Mouse (Mus musculus) liver, embryonic 16.5 days (tissue): Measurements from ENCODE around the gene Rbm4. TPM values are rescaled to one million over a fixed set of nuclear protein-coding genes. Genes with fewer than 3 reads are reported as not detected.

ENCODE experiments used
- ATAC-seq: fragments of 200-750 bp; cut with Nextera tagmentation; 2 replicates; pipeline ENCODE4 v1.8.0; 2017; ENCODE audit warnings: low read depth, mild to moderate bottlenecking, moderate number of reproducible peaks, moderate library complexity
- H3K27ac ChIP-seq: fragments of 300-500 bp; sonication (generic); 2 replicates; pipeline ENCODE4 v1.5.1; 2014; ENCODE audit warnings: mild to moderate bottlenecking, low read length
- H3K27me3 ChIP-seq: fragments of 300-500 bp; sonication (generic); 2 replicates; pipeline ENCODE4 v1.6.1; 2014; ENCODE audit warnings: low read depth, low read length, mixed read lengths; ENCODE audit not compliant: control insufficient read depth, insufficient read depth
- H3K36me3 ChIP-seq: fragments of 300-500 bp; sonication (generic); 2 replicates; pipeline ENCODE4 v1.6.1; 2014; ENCODE audit warnings: mild to moderate bottlenecking; ENCODE audit not compliant: control insufficient read depth, insufficient read depth
- H3K4me1 ChIP-seq: fragments of 300-500 bp; sonication (generic); 2 replicates; pipeline ENCODE4 v1.6.1; 2014; ENCODE audit warnings: low read depth, low read length, mixed read lengths; ENCODE audit not compliant: control insufficient read depth
- H3K4me2 ChIP-seq: fragments of 300-500 bp; sonication (generic); 2 replicates; pipeline ENCODE4 v1.6.1; 2014; ENCODE audit warnings: low read depth, low read length, mixed read lengths
- H3K4me3 ChIP-seq: fragments of 300-500 bp; sonication (generic); 2 replicates; pipeline ENCODE4 v1.5.1; 2014; ENCODE audit warnings: low read depth, mild to moderate bottlenecking, low read length
- H3K9ac ChIP-seq: fragments of 300-500 bp; sonication (generic); 2 replicates; pipeline ENCODE4 v1.6.1; 2014; ENCODE audit warnings: low read depth, low read length
- H3K9me3 ChIP-seq: fragments of 300-500 bp; sonication (generic); replicated peaks from 2 replicates; pipeline ENCODE4 v1.6.1; 2016; ENCODE audit warnings: low read length; ENCODE audit not compliant: control insufficient read depth
- WGBS: fragments of 180-500 bp; shearing (Covaris S2); extraction: QIAGEN DNeasy Blood & Tissue Kit; methylation state at CpG from one replicate; pipeline ENCODE4 v1.1.7; 2014; ENCODE audit not compliant: insufficient replicate concordance; 5-methylcytosine and 5-hydroxymethylcytosine counted together
- polyA plus RNA-seq: library from polyadenylated mRNA; unstranded; fragments of >200 nt; fragmentation: Nextera tagmentation; extraction: Ambion mirVana; gene quantifications from 2 replicates; pipeline ENCODE4 v1.2.1, GENCODE M21; 2015

Rbm4 gene
- polyA plus RNA-seq, 1 experiment from 2014 or later: 29.2 TPM

DNA sequence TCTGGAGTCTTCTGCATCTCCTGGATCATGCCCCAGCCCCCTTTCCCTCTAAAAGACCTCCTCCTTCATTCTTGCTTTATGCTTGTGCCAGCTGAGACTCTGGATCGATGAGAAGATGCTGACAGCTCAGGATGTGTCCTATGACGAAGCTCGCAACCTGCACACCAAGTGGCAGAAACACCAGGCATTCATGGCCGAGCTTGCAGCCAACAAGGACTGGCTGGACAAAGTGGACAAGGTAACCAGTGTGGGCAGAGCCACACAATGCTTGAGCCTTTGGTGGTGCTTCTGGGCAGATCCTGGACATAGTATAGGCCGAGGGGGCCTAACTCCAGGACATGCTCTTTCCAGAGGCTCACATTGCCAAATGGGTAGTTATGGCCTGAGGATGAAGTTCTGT is 53.9 kb downstream of the Rbm4 start:
- no peak overlapping the region for H3K9ac ChIP-seq
- no peak overlapping the region for H3K4me2 ChIP-seq
- no peaks in the 10 kb centered on the region for H3K4me1 ChIP-seq
- H3K27ac ChIP-seq: no peak overlapping the region
- no peaks in the 10 kb centered on the region for H3K36me3 ChIP-seq
- H3K27me3 ChIP-seq: no peaks in the 10 kb centered on the region
- no peaks in the 10 kb centered on the region for H3K9me3 ChIP-seq
- 61% methylated on average over 5 of the region's 5 CpGs for WGBS
- H3K4me3 ChIP-seq: no peak overlapping the region
- ATAC-seq: no peak

DNA sequence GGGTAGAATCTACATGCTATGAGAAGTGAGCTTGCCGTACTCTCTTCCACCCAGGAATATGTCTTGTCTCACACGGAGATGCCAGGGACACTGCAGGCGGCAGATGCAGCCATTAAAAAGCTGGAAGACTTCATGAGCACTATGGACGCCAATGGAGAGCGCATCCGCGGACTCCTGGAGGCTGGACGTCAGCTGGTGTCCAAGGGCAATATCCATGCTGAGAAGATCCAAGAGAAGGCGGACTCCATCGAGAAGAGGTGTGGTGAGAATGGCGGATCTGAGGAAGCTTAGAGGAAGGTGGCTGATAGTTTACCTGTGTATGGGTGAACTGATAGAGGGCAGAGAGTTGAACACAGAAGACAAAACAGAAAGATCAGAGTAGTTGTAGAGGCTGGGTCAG is 54.6 kb downstream of the Rbm4 start:
- Histone ChIP-seq H3K27me3 (no peaks in the 10 kb centered on the region), H3K27ac (no peak overlapping the region), H3K4me2 (no peak overlapping the region), H3K4me1 (no peaks in the 10 kb centered on the region), H3K4me3 (no peak overlapping the region), H3K9me3 (no peaks in the 10 kb centered on the region), H3K36me3 (no peaks in the 10 kb centered on the region), H3K9ac (no peak overlapping the region)
- 76% methylated on average over 11 of the region's 11 CpGs for WGBS
- ATAC-seq: no peak

GRCm38 (mm10) chr19:4737866-4738265 is 55.8 kb downstream of the Rbm4 start:
- no peak overlapping the region for H3K9ac ChIP-seq
- no peak for ATAC-seq
- WGBS: 75% methylated on average over 13 of the region's 13 CpGs

More at GRCm38 (mm10) chr19:4737866-4738265, 55.8 kb downstream of the Rbm4 start:
- Histone ChIP-seq H3K4me2 (no peak overlapping the region), H3K36me3 (no peaks in the 10 kb centered on the region), H3K4me3 (no peak overlapping the region), H3K27me3 (no peaks in the 10 kb centered on the region), H3K27ac (no peak overlapping the region), H3K9me3 (no peaks in the 10 kb centered on the region), H3K4me1 (no peaks in the 10 kb centered on the region)

Other genes with a start within 250 kb of the Rbm4 start
- gene Lrfn4, start 178.2 kb downstream of the Rbm4 start, polyA plus RNA-seq: 0.23 and 0.28 TPM in 2 replicates
- 22.5 and 23.5 TPM in 2 replicates for gene Rce1, start 168.3 kb downstream of the Rbm4 start, polyA plus RNA-seq
- 0.40 and 0.57 TPM in 2 replicates for gene Gm960, start 95.2 kb downstream of the Rbm4 start, polyA plus RNA-seq
- gene Sptbn2, start 82.7 kb downstream of the Rbm4 start, polyA plus RNA-seq: 0.07 and 0.12 TPM in 2 replicates
- 17.6 and 18.3 TPM in 2 replicates for gene Rbm4b, start 37.4 kb downstream of the Rbm4 start, polyA plus RNA-seq
- gene Gm21992, start 17.7 kb upstream of the Rbm4 start, polyA plus RNA-seq: 11.7 and 13.7 TPM in 2 replicates
- gene Rbm14, start 17.7 kb upstream of the Rbm4 start, polyA plus RNA-seq: 39.1 and 41.2 TPM in 2 replicates
- 55.2 and 57.1 TPM in 2 replicates for gene Ccs, start 45.4 kb upstream of the Rbm4 start, polyA plus RNA-seq
- gene Ccdc87, start 45.5 kb upstream of the Rbm4 start, polyA plus RNA-seq: not detected in 2 replicates
- 27.3 and 30.5 TPM in 2 replicates for gene Ctsf, start 61.2 kb upstream of the Rbm4 start, polyA plus RNA-seq
- gene Actn3, start 84.0 kb upstream of the Rbm4 start, polyA plus RNA-seq: 0.65 and 1.3 TPM in 2 replicates
- gene Zdhhc24, start 84.8 kb upstream of the Rbm4 start, polyA plus RNA-seq: 10.5 and 10.6 TPM in 2 replicates
- 0.95 and 1.2 TPM in 2 replicates for gene Bbs1, start 112.7 kb upstream of the Rbm4 start, polyA plus RNA-seq
- 44.1 and 44.2 TPM in 2 replicates for gene Dpp3, start 134.4 kb upstream of the Rbm4 start, polyA plus RNA-seq
- gene Peli3, start 149.2 kb upstream of the Rbm4 start, polyA plus RNA-seq: 0.29 and 0.31 TPM in 2 replicates
- 36.8 and 38.0 TPM in 2 replicates for gene Mrpl11, start 168.2 kb upstream of the Rbm4 start, polyA plus RNA-seq
- not detected in 2 replicates for gene Npas4, start 196.4 kb upstream of the Rbm4 start, polyA plus RNA-seq
- 0.82 and 1.6 TPM in 2 replicates for gene Slc29a2, start 230.0 kb upstream of the Rbm4 start, polyA plus RNA-seq
- 8.6 and 9.1 TPM in 2 replicates for gene B4gat1, start 244.9 kb upstream of the Rbm4 start, polyA plus RNA-seq
- gene AC124502.3, start 245.0 kb upstream of the Rbm4 start, polyA plus RNA-seq: 0.58 TPM in 1 of 2 replicates, not detected in the other
- gene Brms1, start 247.5 kb upstream of the Rbm4 start, polyA plus RNA-seq: 21.0 and 22.2 TPM in 2 replicates